Comparison of ENCODE assay signal across 9 mouse cellular contexts in genomic region chrX:99819395-99819935, GRCm38 (mm10). TPM values are rescaled to one million over a fixed set of nuclear protein-coding genes. Genes with fewer than 3 reads are reported as not detected.
DNase-seq lines count a peak whose midpoint lies in the region; ATAC-seq lines count a peak whose summit lies in the region.
"Had no signal": no experiment of that assay in that cellular context is flagged by ENCODE, and none has a peak within 500 bp of the region (broad histone marks: within the 10 kb centered on the region; RNA-seq: fewer than 3 reads in every experiment).

No protein-coding gene starts in this region.

- peak overlapping the region; percentile 75 for H3K4me2 ChIP-seq in embryonic facial prominence, embryonic 11.5 days (ENCODE audit: low read depth, low read length)
- H3K4me2 ChIP-seq in heart, embryonic 16.5 days (ENCODE audit: low read depth, low read length): peak overlapping the region; percentile 79
- peak overlapping the region; percentile 55 for H3K4me2 ChIP-seq in liver, embryonic 15.5 days
- peak overlapping the region; percentile 68 for H3K4me2 ChIP-seq in neural tube, embryonic 15.5 days

- peak overlapping the region; percentile 48 for H3K4me3 ChIP-seq in embryonic facial prominence, embryonic 11.5 days (ENCODE audit: low read depth, low read length)
- peak overlapping the region; percentile 59 for H3K4me3 ChIP-seq in heart, embryonic 16.5 days (ENCODE audit: low read length)
- H3K4me3 ChIP-seq in liver, embryonic 15.5 days (replicated peaks): peak overlapping the region; percentile 32
- H3K4me3 ChIP-seq in neural tube, embryonic 15.5 days (replicated peaks): peak overlapping the region; percentile 60

- WGBS in embryonic facial prominence, embryonic 11.5 days: 17% methylated on average over 22 of the region's 22 CpGs
- 11% methylated on average over 18 of the region's 22 CpGs for WGBS in heart, embryonic 16.5 days
- WGBS in liver, embryonic 15.5 days (ENCODE audit: insufficient replicate concordance): 17% methylated on average over 21 of the region's 22 CpGs
- WGBS in neural tube, embryonic 15.5 days: 19% methylated on average over 21 of the region's 22 CpGs

- peaks cover 24% of the 10 kb centered on the region for H3K27me3 ChIP-seq in embryonic facial prominence, embryonic 11.5 days (ENCODE audit: control insufficient read depth, insufficient read depth, low read length)
- H3K27me3 ChIP-seq in heart, embryonic 16.5 days (ENCODE audit: control insufficient read depth, insufficient read depth, low read length): peaks cover 48% of the 10 kb centered on the region
- H3K27me3 ChIP-seq in liver, embryonic 15.5 days: peaks cover 67% of the 10 kb centered on the region
- peaks cover 15% of the 10 kb centered on the region; the same call in 1 of the 2 replicates for H3K27me3 ChIP-seq in neural tube, embryonic 15.5 days (replicated peaks)

- no peak overlapping the region for H3K27ac ChIP-seq in embryonic facial prominence, embryonic 11.5 days (replicated peaks; ENCODE audit: low read depth, low read length)
- H3K27ac ChIP-seq in heart, embryonic 16.5 days (ENCODE audit: low read length): no peak overlapping the region
- H3K27ac ChIP-seq in liver, embryonic 15.5 days (replicated peaks): no peak overlapping the region
- peak overlapping the region; percentile 76 for H3K27ac ChIP-seq in neural tube, embryonic 15.5 days (replicated peaks)

- DNase-seq in 3T3-L1 (ENCODE audit: low read depth, low spot score): peak; percentile 10
- DNase-seq in adrenal gland, postnatal 14 days: peak; percentile 79
- DNase-seq in embryonic facial prominence, embryonic 11.5 days (ENCODE audit: low spot score): peak; percentile 82
- DNase-seq in kidney, postnatal 10 days: peak; percentile 82

- no peak overlapping the region for H3K9ac ChIP-seq in embryonic facial prominence, embryonic 11.5 days (replicated peaks; ENCODE audit: low read length)
- no peak overlapping the region for H3K9ac ChIP-seq in heart, embryonic 16.5 days (ENCODE audit: low read length)
- H3K9ac ChIP-seq in liver, embryonic 15.5 days: no peak overlapping the region
- H3K9ac ChIP-seq in neural tube, embryonic 15.5 days (replicated peaks): no peak overlapping the region

- no peaks in the 10 kb centered on the region for H3K4me1 ChIP-seq in embryonic facial prominence, embryonic 11.5 days (ENCODE audit: control insufficient read depth, insufficient read depth, low read length)
- H3K4me1 ChIP-seq in heart, embryonic 16.5 days (ENCODE audit: control insufficient read depth, insufficient read depth, low read length): no peaks in the 10 kb centered on the region
- no peaks in the 10 kb centered on the region for H3K4me1 ChIP-seq in liver, embryonic 15.5 days (replicated peaks)
- H3K4me1 ChIP-seq in neural tube, embryonic 15.5 days: 0 out of 2 replicates have a peak, but pooled peaks cover 3% of the 10 kb centered on the region

- H3K9me3 ChIP-seq in embryonic facial prominence, embryonic 11.5 days (replicated peaks; ENCODE audit: control insufficient read depth, low read length): no peaks in the 10 kb centered on the region
- no peaks in the 10 kb centered on the region; the same call in 1 of the 2 replicates for H3K9me3 ChIP-seq in heart, embryonic 16.5 days (replicated peaks; ENCODE audit: control insufficient read depth, low read length)
- H3K9me3 ChIP-seq in liver, embryonic 15.5 days (replicated peaks): no peaks in the 10 kb centered on the region
- H3K9me3 ChIP-seq in neural tube, embryonic 15.5 days (replicated peaks): no peaks in the 10 kb centered on the region

- peak; percentile 80 for ATAC-seq in embryonic facial prominence, embryonic 11.5 days (replicated peaks; ENCODE audit: insufficient number of reproducible peaks, low FRiP score, low TSS enrichment, low read depth)
- ATAC-seq in heart, embryonic 16.5 days (replicated peaks; ENCODE audit: extremely low read depth, insufficient read depth, low FRiP score): peak; percentile 52
- ATAC-seq in liver, embryonic 15.5 days (ENCODE audit: insufficient read depth): no peak
- peak; percentile 79 for ATAC-seq in neural tube, embryonic 15.5 days (ENCODE audit: low FRiP score)
- no peak for ATAC-seq in inflammation-experienced regulatory T-cells, adult 6 months

- no peaks in the 10 kb centered on the region for H3K36me3 ChIP-seq in embryonic facial prominence, embryonic 11.5 days (replicated peaks; ENCODE audit: control insufficient read depth, insufficient read depth, low read depth, low read length)
- no peaks in the 10 kb centered on the region for H3K36me3 ChIP-seq in heart, embryonic 16.5 days (ENCODE audit: control insufficient read depth, insufficient read depth)
- no peaks in the 10 kb centered on the region for H3K36me3 ChIP-seq in liver, embryonic 15.5 days (replicated peaks)
- H3K36me3 ChIP-seq in neural tube, embryonic 15.5 days: no peaks in the 10 kb centered on the region

RNA-seq across cellular contexts. Expression of gene Tmem28, which starts 1.4 kb away (rescaled TPM):
- 2.3 and 2.6 TPM in 2 replicates for total RNA-seq in adrenal gland, postnatal 14 days (2021)
- 0.29 and 0.32 TPM in 2 replicates for polyA plus RNA-seq in embryonic facial prominence, embryonic 11.5 days (2014; fragmentation: Nextera tagmentation; extraction: Ambion mirVana)
- 0.05 TPM in 1 of 2 replicates, not detected in the other for polyA plus RNA-seq in heart, embryonic 16.5 days (2015; fragmentation: Nextera tagmentation; extraction: Ambion mirVana)
- polyA plus RNA-seq in liver, embryonic 15.5 days (2015; fragmentation: Nextera tagmentation; extraction: Ambion mirVana): not detected in 2 replicates
- polyA plus RNA-seq in neural tube, embryonic 15.5 days (2015; fragmentation: Nextera tagmentation; extraction: Ambion mirVana): 1.6 and 1.8 TPM in 2 replicates
- polyA plus RNA-seq in inflammation-experienced regulatory T-cells, adult 6 months (2017; shearing (Covaris generic)): not detected
- total RNA-seq: neutrophil, adult 5-6 weeks had no signal

Comparison
In these comparisons a context has a peak if more than half of its experiments do, and no peak if none do; other contexts are left out.
1. DNase-seq: peak in every context shown above with its lines; median percentile 82 in embryonic facial prominence, embryonic 11.5 days; 82 in kidney, postnatal 10 days; 79 in adrenal gland, postnatal 14 days; 10 in 3T3-L1.
2. ATAC-seq: peak in embryonic facial prominence, embryonic 11.5 days (single experiment), heart, embryonic 16.5 days (single experiment) and neural tube, embryonic 15.5 days (single experiment); none in liver, embryonic 15.5 days (single experiment) and inflammation-experienced regulatory T-cells, adult 6 months (single experiment).
3. Peak in every context shown above with its lines, with median percentiles within 50 percentile points of each other: H3K4me2 ChIP-seq and H3K4me3 ChIP-seq.